Mouse (Mus musculus): Measurements from ENCODE around the gene Kank2.
A peak's percentile ranks its signal among the peaks of the same experiment; 100 is the strongest.
"Not testable (repeated sequence)": the region's sequence is repeated elsewhere in the genome, so short reads cannot be mapped to it uniquely, and the experiment has no call there.

Kank2 gene

GRCm38 (mm10) chr9:21784517-21785307, 13.8 kb downstream of the Kank2 start:
- no peak for DNase-seq (ENCODE audit: low spot score)

- DNase-seq (ENCODE audit: low spot score): no peak
Measured at GRCm38 (mm10) chr9:21781657-21782468, 16.7 kb downstream of the Kank2 start.

- DNase-seq (ENCODE audit: low spot score): no peak
Measured at GRCm38 (mm10) chr9:21777726-21778125, 20.8 kb downstream of the Kank2 start.

GRCm38 (mm10) chr9:21774353-21774752, 24.2 kb downstream of the Kank2 start:
- no peak for DNase-seq (ENCODE audit: low spot score)

- DNase-seq (ENCODE audit: low spot score): not testable (repeated sequence)
Measured at GRCm38 (mm10) chr9:21773396-21773795, 25.1 kb downstream of the Kank2 start.

- no peak for DNase-seq (ENCODE audit: low spot score)
Measured at GRCm38 (mm10) chr9:21769558-21770183, 28.9 kb downstream of the Kank2 start.

- no peak for DNase-seq (ENCODE audit: low spot score)
Measured at GRCm38 (mm10) chr9:21768511-21769411, 29.8 kb downstream of the Kank2 start.

- DNase-seq (ENCODE audit: low spot score): no peak
Measured at GRCm38 (mm10) chr9:21767896-21768295, 30.6 kb downstream of the Kank2 start.

- no peak for DNase-seq (ENCODE audit: low spot score)
Measured at GRCm38 (mm10) chr9:21764084-21764999, 34.2 kb downstream of the Kank2 start.

GRCm38 (mm10) chr9:21762135-21762534, 36.4 kb downstream of the Kank2 start:
- no peak for DNase-seq (ENCODE audit: low spot score)

- DNase-seq (ENCODE audit: low spot score): peak; percentile 95
Measured at GRCm38 (mm10) chr9:21760155-21761088, 38.1 kb downstream of the Kank2 start, which contains the start of gene Spc24. Gene Spc24, minus strand, starts transcription at chr9:21760303.

- no peak for DNase-seq (ENCODE audit: low spot score)
Measured at GRCm38 (mm10) chr9:21759718-21760117, 38.8 kb downstream of the Kank2 start.

- DNase-seq (ENCODE audit: low spot score): no peak
Measured at GRCm38 (mm10) chr9:21758576-21759529, 39.7 kb downstream of the Kank2 start.

GRCm38 (mm10) chr9:21754516-21755321, 43.8 kb downstream of the Kank2 start:
- DNase-seq (ENCODE audit: low spot score): no peak

- DNase-seq (ENCODE audit: low spot score): no peak
Measured at GRCm38 (mm10) chr9:21754003-21754402, 44.5 kb downstream of the Kank2 start.

- DNase-seq (ENCODE audit: low spot score): no peak
Measured at GRCm38 (mm10) chr9:21752252-21752792, 46.2 kb downstream of the Kank2 start.

GRCm38 (mm10) chr9:21751347-21751746, 47.2 kb downstream of the Kank2 start:
- no peak for DNase-seq (ENCODE audit: low spot score)

All from layer of hippocampus, adult 9-10 months (tissue).